Mouse (Mus musculus): ENCODE data around the gene Csta1.

GRCm38 (mm10) chr16:36079916-36080315, 51.1 kb downstream of the Csta1 start:
- TF ChIP-seq CTCF (conservative IDR thresholded peaks at IDR 0.05 in 1 of 2, IDR thresholded peaks at IDR 0.05 in 1 of 2; ENCODE audit: low read depth in 2 of 2, low read length in 2 of 2) (no peak), POLR2A (IDR thresholded peaks at IDR 0.05; ENCODE audit: low read depth, low read length) (no peak)

All from CH12.LX (cell line).